Mouse (Mus musculus) frontal cortex, postnatal 36 days (tissue): ENCODE results near the gene Olfr550.
"Not testable (repeated sequence)": the region's sequence is repeated elsewhere in the genome, so short reads cannot be mapped to it uniquely, and the experiment has no call there.

Experiments
- DNase-seq, 2 experiments: peaks; one replicate each; pipeline ENCODE4 v3.0.0; 2022; ENCODE audit warnings: low spot score in 2 of 2

Gene Olfr550

DNA sequence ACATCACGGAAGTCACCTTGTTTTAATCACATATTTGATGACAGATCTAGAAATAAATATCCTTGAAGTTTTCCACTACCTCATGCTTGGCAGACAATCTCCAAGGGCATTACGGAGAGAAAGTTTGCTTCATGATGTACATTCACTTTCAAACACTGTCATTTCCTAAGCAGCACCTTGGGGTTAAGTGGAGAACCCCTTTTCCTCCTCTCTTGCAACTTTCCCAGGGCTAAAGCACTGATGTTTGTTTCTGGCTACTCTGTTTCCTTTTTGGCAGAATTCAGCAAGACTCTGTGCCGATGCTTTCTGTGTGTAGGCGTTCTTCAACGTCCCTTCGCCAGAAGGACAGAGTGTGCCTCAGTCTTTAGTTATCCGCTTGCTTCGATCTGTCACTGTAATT is at the start of gene Olfr550:
Gene Olfr550, plus strand, starts transcription at position 301 of the 400 bp plus-strand sequence.
- DNase-seq, result peak in 1 of 2 experiments; percentile 4

DNA sequence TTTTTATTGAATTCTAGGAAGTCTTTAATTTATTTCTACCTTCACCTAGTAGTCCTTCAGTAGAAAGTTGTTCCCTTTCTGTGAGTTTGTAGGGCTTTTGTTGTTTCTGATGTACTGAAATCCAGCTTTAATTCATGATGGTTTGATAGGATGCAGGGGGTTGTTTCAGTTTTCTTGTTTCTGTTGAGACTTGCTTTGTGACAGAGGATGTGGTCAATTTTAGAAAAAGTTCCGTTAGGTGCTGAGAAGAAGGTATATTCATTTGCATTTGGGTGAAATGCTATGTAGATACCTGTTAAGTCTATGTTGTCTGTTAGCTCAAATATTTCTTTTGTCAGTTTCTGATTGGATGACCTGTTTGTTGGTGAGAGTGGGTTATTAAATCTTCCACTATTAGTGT is 42.2 kb upstream of the Olfr550 start:
- no peak for DNase-seq

DNA sequence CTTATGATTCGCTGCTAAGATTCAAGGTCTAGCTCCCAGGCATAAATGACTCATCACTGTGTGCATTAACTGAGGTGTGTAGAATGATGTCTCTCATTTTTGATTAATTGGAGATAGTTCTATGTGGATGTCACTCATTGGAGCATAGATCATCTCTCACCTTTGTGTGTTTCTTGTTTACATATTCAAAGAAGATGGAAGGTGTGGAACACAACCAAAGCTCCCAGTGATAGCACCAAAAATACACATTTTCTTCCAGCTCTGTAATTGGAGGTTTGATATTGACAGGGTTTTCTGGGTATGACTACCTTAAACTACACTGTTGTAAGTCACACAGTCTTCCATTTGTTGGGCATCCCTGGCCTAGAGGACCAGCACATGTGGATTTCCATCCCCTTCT is 36.8 kb upstream of the Olfr550 start, which contains the start of gene Olfr547:
Gene Olfr547, plus strand, starts transcription at position 301 of the 400 bp plus-strand sequence.
- no peak for DNase-seq

DNA sequence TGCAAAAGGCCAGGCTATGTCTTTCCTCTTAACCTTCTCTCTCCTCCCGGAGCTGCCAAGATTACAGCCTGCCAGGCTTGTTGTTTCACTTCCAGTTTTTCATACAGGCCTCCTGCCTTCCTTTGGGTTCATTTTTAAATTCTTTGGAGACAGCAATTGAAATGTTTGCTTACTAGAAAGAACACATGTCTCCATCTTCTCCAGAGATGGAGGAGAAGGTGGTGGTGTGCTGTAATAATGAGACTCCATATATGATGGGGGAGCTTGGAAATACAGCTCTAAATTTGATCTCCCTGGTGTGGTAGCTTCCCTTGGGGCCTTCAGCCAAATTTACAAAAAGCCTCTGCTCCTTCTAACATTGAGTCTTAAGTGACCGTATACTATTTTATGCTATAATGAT is 30.6 kb upstream of the Olfr550 start, which contains the start of gene Olfr548-ps1:
Gene Olfr548-ps1, plus strand, starts transcription at position 301 of the 400 bp plus-strand sequence.
- DNase-seq, result no peak

DNA sequence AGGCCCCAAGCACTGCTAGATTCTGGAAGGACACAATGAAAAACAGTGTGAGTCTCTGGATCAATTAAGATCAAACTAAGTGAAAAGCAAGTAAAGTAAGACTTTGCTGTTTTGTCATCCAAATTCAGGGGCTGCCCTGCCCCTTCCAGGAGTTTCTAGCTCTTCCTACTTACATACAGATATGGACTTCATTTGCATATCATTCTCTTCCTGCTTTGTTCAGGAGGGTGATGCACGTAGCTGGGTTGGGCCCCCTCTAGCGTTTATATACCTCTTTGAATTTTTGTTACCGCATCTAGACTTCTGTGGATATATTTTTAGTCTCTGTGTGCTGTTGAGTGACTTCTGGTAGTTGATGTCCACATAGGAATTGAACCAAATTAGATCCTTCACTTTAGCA is 30.0 kb upstream of the Olfr550 start:
- no peak for DNase-seq

DNA sequence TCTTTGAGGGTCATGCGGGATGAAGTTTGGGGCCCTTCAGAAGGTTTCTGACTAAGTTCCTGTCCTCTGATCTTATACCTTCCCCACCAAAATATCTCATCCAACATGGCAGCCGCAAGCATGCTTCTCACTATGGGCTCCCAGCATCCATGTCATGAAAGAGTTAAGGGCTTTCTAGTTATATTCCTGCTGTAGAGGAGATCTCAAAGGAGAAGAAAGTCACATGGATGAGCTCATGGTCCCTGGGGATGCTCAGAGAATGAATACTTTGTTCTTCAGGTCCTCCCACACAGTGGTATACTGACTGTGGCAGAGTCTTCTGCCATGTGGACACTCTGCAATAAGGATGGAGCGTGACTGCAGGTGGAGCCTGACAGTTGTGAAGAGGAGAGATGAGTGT is 21.7 kb upstream of the Olfr550 start, which contains the start of gene Olfr549:
Gene Olfr549, plus strand, starts transcription at position 301 of the 400 bp plus-strand sequence.
- DNase-seq, result no peak

DNA sequence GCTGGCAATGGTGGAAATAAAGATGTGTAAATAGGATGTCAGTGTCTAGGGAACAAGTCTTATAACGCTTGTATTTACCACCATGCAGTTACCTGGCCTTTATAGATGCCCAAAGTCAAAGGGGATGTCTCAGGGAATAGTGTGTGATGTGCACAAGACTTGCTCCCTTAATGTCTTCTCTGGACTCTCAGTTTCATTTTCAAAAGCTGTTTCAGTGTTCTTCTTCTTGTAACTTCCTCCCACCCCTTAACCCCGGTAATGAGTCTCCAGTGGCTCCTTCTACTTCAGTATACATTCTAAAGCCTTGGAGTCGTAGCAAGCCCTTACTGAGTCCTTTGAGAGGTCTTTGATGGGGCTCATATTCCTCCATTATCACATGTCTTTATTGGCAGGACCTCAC is 18.0 kb upstream of the Olfr550 start:
- DNase-seq, result no peak

DNA sequence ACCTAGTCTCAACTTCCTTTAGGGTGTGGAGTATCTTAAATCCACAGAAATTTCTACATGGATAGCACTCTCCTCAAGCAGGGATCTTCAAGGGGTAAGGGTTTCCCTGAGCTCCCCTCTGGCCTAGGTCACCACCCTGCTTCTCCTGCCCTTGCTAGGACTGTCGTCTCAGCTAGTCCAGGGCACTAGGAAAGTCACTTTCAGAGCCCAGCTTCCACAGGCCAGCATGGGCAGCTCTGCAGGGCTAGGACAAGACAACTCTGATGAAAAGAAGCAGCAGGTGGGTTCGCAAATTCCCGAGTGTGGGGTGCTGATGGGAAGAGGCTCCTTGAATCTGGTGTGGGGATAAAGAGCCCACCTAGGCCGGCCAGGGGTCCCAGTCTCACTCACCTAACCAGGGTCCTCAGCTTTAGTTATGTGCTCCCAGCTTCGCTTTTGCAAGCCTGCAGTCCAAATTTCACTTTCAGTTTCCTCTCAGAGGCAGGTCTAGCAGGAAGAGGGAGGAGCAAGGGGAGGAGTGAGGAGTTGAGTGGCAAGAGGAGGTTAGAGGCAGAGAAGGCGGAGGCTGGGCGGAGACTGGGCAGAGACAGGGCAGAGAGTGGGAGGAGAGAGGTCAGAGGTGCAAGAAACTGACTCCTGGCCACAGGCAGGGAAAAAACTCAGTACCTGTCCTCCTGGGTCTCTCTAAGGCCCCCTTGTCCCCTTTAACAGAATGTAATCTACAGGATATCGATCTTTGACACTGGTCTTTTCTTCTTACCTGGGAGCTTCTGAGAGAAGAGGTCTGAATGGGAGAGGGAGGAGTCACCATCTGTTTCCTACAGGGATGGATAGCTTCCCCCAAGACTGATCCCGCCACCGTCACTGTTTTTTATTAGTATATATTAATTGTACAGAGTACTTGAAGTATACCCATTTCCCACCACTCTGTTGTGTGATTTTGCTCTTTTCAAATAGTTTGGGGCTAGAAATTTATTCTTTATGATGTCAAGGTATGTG is 5.9 kb upstream of the Olfr550 start, which contains the start of gene Trim21:
Gene Trim21, minus strand, starts transcription at position 488 of the 999 bp plus-strand sequence.
- peak; percentile 41 to 43 for DNase-seq

DNA sequence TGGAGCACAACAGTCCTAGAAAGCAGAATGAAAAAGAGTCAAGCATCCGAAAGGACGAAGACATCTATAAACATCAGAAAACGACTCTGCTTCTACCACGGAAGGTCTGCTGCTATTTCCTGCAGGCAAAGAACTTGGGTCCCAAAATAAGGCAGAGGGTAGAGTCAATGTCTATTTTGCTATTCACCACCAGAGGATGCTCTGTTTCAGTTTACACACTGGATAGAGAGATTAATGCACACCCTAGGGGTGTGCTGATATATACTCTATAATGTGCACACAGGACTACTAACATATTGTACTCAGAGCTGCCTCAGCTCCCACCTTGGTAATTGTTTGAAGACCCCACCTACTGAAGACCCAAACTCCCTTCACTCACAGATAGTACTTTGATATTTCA is 5.0 kb upstream of the Olfr550 start:
- DNase-seq, result no peak

DNA sequence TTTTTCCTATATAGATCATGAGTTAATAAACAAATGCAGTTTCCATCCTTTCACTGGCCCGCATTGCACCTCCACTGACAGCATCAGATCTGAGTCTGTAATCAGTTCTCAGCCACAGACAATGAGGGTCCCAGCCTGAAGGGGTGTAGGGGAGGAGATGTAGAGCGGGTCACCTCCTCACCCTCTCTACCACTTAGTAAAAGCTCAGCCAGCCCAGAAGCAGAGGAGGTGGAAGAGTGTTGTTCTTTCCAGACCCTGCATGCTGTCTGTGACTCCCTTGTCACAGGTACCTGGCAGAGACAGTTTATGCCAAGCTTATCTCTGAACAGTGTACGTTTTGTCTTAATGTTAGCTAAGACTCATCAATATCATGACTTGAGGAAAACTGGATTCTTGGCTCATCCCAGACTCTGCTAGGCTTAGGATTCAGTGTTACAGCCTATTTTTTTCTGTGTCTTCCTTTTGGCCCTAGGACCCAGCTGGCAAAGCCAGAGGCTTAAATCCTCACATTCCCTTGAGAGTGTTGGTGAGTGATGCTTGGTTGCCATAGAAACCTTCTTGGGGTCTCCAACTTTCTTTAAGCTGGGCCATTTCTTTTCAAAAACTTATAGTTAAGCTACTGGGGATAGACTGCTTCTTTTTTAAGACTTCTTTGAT is 2.1 kb downstream of the Olfr550 start:
- no peak for DNase-seq

DNA sequence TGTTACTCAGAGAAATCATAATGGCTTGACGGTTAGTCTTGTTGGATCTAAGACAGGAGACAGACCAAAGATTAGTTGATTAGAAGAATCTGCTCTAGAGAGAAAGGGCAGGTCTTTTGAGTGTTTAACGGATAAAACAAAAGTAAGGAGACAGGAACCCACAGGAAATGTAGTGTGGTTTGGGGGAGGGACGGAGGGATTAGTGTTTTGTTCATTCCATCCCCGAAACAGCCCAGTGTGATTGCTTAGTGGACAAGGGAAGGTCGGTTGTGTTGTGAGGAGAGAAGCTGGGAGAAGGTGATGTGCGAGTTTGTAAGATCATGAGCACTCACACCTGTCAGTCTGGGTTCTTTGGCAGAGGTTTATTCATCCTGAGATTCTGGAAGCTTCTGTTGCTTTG is 4.8 kb downstream of the Olfr550 start:
- no peak for DNase-seq

DNA sequence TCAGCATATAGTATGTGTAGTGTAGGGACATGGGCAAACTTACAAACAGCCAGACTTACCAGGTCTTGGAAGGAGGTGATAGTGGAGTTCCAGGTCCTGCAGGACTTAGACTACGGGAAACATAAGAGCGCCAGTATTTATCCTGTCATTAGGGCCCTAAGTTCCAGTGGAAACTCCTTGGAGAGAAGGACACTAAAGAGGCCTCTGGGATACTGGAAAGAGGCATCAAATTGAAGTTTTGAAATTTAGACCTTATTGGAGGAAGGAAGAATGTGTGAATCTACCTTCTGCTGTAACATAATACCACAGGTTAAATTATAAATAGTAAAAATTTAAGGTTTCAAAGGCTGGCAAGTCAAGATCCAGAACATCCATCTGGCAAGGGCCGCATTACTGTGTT is 20.5 kb downstream of the Olfr550 start, which contains the start of gene Olfr551:
Gene Olfr551, minus strand, starts transcription at position 101 of the 400 bp plus-strand sequence.
- DNase-seq, result no peak

DNA sequence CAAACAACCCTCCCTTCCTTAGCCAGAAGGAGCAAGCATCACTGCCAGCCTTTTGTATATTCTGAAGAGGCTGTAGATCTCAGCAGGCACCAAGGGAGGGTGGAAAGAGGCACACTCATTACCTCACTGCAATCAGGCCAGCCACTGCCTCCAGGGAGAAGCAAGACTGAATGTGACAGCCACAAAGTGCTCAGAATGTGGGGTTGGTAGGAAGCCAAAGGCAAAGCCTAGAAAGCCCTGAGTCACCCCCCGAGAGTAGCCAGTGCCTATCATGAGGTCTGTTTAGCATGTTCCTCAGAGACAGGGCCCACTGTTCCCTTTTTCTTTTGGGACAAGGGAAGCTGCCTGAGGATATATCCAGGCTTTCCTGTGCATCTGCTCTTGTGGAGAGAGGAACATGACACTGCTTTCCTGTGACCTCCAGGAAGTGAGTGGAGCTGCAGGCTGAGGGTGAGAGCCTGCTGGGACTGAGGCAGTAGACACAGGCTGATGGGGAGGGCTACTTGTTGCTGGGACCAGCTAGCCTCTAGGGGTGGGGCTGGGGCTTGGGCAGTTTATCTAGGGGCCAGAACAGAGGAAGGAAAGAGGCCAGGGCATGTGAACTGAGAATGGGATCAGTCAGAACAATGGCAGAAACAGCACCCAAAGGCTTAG is 26.3 kb downstream of the Olfr550 start, which contains the start of gene Olfr552:
Gene Olfr552, plus strand, starts transcription at position 393 of the 654 bp plus-strand sequence.
- DNase-seq, result no peak

DNA sequence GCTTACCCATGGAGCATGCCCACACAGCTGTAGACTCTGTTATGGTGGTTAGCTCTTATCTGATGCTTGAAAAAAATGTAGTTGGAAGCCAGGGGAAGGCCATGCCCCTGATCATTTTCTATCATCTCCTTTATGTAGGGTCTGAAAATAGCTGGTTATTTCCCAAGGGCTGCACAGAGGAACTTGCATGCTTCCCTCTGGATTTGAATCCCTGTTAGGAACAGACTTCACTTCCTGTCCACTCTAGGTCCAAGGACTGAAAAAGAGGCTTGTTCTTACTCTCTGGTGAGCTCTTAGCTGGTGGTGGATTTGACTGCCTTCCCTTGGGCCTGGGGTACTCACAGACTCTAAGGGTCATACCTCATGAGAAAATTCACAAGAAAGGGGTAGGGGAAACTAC is 46.9 kb downstream of the Olfr550 start, which contains the start of gene Olfr553:
Gene Olfr553, minus strand, starts transcription at position 101 of the 400 bp plus-strand sequence.
- DNase-seq, result no peak

DNA sequence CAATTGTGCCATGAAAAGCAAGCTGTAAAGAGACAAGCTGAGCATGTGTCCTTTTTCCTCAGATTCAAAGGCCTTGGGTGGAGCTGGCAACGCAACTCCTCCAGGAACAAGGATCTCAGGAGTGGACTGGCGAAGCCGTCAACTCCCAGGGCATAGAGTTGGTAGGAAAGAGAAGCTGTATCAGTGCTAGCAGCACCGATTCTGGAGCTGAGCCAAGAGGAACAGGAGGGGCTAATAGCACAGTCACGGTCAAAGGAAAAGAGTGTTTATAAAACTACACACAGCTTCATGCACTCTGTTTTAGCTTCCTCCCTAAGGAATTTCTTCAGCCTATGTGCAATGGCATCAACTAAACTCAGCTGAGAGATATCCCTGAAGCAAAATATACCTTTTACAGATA is 48.4 kb downstream of the Olfr550 start:
- DNase-seq, result no peak

DNA sequence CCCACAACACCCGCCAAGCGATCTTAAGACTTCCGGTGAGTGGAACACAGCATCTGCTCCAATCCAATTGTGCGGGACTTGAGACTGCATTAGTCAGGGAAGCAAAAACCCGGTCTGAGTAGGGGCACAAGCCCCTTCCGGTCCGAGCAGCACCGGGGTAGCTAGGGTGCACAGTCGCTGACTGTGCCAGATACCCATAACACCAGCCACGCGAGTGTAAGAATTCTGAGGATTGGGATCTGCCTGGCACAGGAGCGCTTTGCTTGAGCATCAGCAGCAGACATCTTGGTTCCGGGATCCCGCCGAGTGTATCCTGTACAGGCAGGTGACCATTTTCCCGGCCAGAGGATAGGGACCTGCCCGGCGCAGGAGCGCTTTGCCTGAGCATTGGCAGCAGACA is 49.1 kb downstream of the Olfr550 start:
- not testable (repeated sequence) for DNase-seq
